Mouse (Mus musculus) adrenal gland, adult 18-20 months (tissue): ENCODE data around the gene Olr1. TPM values are rescaled to one million over a fixed set of nuclear protein-coding genes. Genes with fewer than 3 reads are reported as not detected.
"Not testable (repeated sequence)": the region's sequence is repeated elsewhere in the genome, so short reads cannot be mapped to it uniquely, and the experiment has no call there.

Source experiments
- DNase-seq, 2 experiments: peaks; one replicate each; pipeline ENCODE4 v3.0.0; 2021 to 2022; ENCODE audit warnings: low spot score in 2 of 2
- total RNA-seq, 2 experiments: library from RNA; stranded (reverse); gene quantifications; 1 replicate in 1 of 2; 2 replicates in 1 of 2; pipeline ENCODE4 v1.2.3; 2021

Olr1 gene
- total RNA-seq, 2 experiments from 2014 or later, result 0.80 TPM; not detected in 1

DNA sequence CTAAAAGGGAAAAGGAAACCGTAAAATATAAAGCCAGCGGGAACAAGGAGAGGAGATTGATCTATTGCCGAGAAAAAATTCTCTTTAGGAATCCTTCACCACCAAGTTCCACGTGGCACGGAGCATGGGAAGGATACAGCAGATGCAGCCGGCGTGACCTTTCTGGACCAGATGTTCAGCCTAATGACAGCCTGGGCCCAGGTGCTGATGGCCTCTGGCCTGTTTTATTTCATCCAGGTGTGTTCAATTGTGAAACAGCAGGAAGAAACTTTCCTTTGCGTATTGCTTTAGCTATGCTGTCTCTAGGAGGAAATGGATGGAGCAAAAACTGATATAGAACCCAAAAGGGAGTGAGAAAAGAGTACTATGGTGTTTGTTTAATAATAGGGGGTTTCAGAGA is 5.9 kb upstream of the Olr1 start:
- DNase-seq, result no peak

DNA sequence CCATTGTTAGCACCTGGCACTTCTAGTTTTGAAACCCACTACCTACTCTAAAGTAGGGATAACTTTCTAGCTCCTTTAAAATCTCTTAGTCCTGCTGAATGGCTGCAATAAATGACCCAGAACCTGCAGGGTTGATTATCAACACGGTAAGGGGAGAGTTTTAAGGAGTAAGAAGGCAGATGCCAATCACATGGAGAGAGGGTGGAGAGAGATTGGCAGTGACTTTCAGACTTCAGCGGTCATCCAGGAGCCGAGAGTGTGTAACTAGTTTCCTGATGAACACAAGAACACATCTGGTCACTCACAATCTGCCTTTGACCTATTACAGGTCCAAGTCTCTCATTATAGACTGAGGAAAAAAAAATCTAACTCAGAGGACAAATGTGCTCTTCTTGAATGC is 5.4 kb upstream of the Olr1 start, which contains the start of gene Tmem52b:
Gene Tmem52b, plus strand, starts transcription at position 189 of the 400 bp plus-strand sequence.
- DNase-seq, result no peak

- no peak for DNase-seq
These were observed 3.4 kb upstream of the Olr1 start for GRCm38 (mm10) chr6:129510120-129510911.

- DNase-seq, result no peak
These were observed 3.5 kb downstream of the Olr1 start for GRCm38 (mm10) chr6:129503471-129503870.

GRCm38 (mm10) chr6:129499516-129499915 is 7.4 kb downstream of the Olr1 start:
- DNase-seq, result not testable (repeated sequence)

GRCm38 (mm10) chr6:129497345-129498218 is 9.4 kb downstream of the Olr1 start:
- DNase-seq, result no peak

DNA sequence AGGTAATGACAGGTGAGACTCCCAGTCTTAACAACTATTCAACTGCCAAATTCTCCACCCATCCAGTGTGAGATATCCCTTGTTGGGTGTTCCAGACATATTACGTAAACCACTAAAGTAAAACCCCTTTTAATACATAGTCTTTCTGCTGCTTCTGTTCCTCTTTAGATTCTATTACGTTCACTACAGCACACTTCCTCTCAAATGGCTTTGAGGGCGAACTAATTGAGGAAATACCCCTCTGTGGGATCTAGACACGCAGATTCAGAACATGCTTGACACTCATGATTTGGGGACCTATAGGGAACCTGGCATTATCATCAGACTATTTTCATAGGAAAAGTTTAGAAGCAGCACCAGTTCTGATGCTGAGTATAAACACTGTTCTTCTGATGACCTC is 12.0 kb downstream of the Olr1 start:
- no peak for DNase-seq

GRCm38 (mm10) chr6:129480089-129480958 is 26.6 kb downstream of the Olr1 start:
- DNase-seq, result no peak

DNA sequence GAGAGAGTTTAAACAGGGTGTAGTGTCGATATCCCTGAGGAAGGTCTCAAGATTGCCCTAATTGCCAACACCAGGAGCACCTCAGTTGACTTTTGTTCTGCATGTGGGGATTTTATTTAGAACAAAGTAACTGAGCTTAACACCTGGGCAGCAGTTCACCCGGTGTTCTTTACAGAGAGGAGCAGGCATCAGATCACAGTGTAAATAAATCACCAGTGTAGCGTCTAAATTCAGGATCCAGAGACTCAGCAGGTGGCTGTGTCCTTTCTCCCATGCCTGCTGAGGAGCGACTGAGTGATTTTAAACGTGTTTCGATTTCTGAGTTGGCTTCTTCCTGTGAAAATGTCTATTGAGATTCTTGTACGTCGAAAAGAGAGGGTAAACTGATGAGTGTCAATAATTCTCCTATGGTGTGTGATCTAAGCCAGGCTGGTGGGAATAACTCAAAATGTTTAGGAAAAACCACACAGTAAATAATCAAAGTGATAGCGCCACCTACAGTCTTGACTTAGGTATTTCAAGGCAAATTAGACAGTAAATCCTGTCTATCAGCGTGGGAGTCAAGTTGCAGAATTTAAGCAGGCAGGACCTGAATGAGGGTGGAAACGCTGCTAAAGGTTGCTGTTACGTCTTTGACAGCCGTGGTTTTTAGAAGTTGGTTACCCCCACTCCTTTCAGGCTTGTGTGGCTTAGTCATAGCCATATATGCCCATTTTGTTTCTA is 30.4 kb downstream of the Olr1 start:
- DNase-seq, result no peak

DNA sequence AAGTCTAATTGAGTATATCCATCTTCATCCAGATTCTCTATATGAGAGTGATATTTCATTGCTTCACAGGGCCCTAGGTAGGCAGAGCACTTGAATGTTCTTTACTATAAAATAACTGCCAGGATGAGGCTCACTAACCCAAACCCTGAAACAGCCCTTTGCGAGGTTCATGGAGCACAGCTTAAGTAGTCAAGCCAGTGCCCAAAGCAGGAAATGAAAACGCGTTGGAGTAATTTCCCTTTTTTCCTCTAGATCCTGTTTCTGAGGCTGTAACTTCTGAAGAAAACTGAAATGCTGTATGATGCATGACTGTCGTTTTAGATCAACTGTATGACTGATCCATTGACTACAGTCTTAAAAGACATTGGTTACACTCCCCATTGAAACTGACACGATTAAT is 34.3 kb downstream of the Olr1 start:
- DNase-seq, result no peak

- DNase-seq, result no peak
These were observed 35.6 kb downstream of the Olr1 start for GRCm38 (mm10) chr6:129471386-129471785.

DNA sequence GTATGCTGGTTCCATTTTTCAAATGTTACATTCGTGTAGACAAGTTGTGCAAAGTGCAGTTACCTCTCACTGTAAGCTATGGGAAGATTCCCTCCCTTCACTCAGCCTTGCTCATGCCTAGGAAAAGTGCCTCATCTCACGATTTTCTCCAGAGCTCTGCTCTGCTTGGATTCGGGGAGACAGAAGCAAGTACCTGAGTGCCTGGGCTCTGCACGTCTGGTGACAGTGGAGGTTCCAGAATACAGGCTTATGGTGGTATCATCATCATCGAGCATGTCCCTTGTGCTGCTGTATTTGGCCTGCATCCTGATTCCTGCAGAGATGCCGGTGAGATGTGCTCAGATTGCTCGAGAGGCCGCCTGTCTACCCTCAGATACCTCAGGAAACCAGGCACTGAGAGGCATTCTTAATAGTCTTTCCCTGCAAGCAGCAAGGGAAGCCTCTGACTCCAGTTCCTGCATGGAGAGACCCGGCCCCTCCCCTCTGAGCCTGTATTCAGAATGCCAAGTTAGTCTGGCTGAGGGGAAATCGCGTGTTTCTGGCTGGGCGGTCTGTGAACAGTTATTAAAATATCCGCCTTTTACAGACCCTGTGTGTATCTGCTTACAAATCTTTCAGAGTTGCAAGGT is 55.4 kb downstream of the Olr1 start, which contains the start of gene Clec1a:
Gene Clec1a, minus strand, starts transcription at position 590 of the 629 bp plus-strand sequence.
- peak in 1 of 2 experiments; percentile 27 for DNase-seq

DNA sequence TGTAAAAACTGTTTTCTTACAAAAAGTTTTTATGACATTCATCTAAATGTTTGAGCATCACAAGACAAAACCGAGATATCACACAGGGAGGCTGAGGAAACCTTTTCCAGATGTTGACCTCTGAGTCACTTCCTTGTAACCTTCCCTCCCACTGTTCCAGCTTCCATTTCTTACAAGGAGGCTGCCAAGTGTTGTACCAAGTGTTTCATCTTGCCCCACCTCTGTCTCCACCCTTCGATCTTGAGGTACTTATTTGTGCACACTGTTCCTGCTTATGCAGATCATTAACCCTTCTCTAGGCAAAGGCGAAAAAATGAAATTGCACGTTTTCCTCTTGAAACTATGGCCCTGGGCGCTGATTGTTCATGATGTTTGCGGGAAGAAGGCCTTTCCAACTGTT is 57.2 kb downstream of the Olr1 start:
- DNase-seq, result no peak

DNA sequence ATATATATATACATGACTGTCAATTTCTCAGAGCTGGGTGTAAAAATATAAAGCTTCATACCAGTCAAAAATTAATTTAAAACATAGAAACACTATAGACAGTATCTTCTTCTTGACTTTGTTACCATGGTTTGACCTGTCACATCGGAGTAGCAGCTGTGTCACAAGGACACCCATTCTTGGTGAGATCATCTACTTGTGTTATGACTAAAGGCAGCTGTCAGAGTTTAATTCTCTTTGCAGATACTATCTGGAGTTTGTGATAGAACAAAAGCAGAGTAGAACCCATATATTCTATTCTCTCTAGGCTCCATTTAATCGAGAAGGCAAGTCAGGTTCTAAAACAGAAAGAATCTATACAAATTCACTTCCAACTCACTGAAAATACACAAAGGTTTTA is 68.9 kb downstream of the Olr1 start:
- DNase-seq, result no peak

DNA sequence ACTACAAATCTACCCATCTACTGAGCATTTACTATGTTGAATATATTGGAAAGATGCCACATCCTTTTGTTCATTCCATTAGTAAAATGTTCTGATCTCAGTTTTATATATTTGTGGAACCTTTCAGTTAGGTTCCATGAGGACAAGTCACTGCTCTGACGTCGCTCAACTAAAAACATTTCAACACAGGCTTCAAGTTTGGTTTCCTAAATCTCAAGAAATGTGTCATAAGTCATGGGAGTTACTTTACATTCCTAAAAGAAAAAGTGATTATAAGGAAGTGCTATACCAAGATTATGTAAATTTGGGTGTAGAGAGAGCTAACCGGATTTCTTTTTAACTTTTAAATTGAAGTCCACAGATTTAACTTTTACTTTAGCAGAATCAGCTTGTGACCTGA is 70.9 kb downstream of the Olr1 start:
- no peak for DNase-seq

Other genes starting within 250 kb of the Olr1 start
- gene Cd69, start 231.7 kb downstream of the Olr1 start, total RNA-seq, result under 1 TPM in 1 of 2 experiments, not detected in 1; 0.42 TPM
- not detected for gene 4922502D21Rik, start 175.4 kb downstream of the Olr1 start, total RNA-seq
- gene Clec12a, start 164.5 kb downstream of the Olr1 start, total RNA-seq, result 1 to 10 TPM in 1 of 2 experiments, under 1 TPM in 1; 0.70 to 3.4 TPM
- gene Clec12b, start 121.3 kb downstream of the Olr1 start, total RNA-seq, result under 1 TPM; 0.22 to 0.30 TPM
- 1 to 10 TPM; 1.4 to 2.0 TPM for gene Clec1b, start 109.9 kb downstream of the Olr1 start, total RNA-seq
- gene Clec9a, start 98.3 kb downstream of the Olr1 start, total RNA-seq, result 1 to 10 TPM in 1 of 2 experiments, under 1 TPM in 1; 0.53 to 1.6 TPM
- 1 to 10 TPM; 4.0 to 4.5 TPM for gene Clec1a, start 55.2 kb downstream of the Olr1 start, total RNA-seq
- gene Tmem52b, start 5.4 kb upstream of the Olr1 start, total RNA-seq, result not detected
- 100 to 1,000 TPM; 283 to 313 TPM for gene Gabarapl1, start 26.0 kb upstream of the Olr1 start, total RNA-seq
- under 1 TPM in 1 of 2 experiments, not detected in 1; 0.22 TPM for gene Klre1, start 70.7 kb upstream of the Olr1 start, total RNA-seq
- under 1 TPM; 0.66 to 0.70 TPM for gene Klrd1, start 84.6 kb upstream of the Olr1 start, total RNA-seq
- under 1 TPM; 0.96 TPM for gene Klrk1, start 116.7 kb upstream of the Olr1 start, total RNA-seq
- gene Klrc3, start 136.2 kb upstream of the Olr1 start, total RNA-seq, result under 1 TPM in 1 of 2 experiments, not detected in 1; 0.63 TPM
- under 1 TPM; 0.17 to 0.42 TPM for gene Klrc2, start 153.5 kb upstream of the Olr1 start, total RNA-seq
- under 1 TPM; 0.33 to 0.77 TPM for gene Klrc1, start 171.8 kb upstream of the Olr1 start, total RNA-seq
- not detected for gene Klri1, start 210.0 kb upstream of the Olr1 start, total RNA-seq
- under 1 TPM in 1 of 2 experiments, not detected in 1; 0.10 TPM for gene Klri2, start 233.3 kb upstream of the Olr1 start, total RNA-seq